Mouse (Mus musculus) layer of hippocampus, postnatal 25 days (tissue): ENCODE results near the gene Adam23. TPM values are rescaled to one million over a fixed set of nuclear protein-coding genes. Genes with fewer than 3 reads are reported as not detected.

ENCODE experiments used
- DNase-seq, 2 experiments: peaks; one replicate each; pipeline ENCODE4 v3.0.0; 2022; ENCODE audit warnings: mixed read lengths in 2 of 2, low spot score in 1 of 2; ENCODE audit errors: extremely low spot score in 1 of 2
- total RNA-seq, 2 experiments: library from RNA; stranded (reverse); gene quantifications; 2 replicates each; pipeline ENCODE4 v1.2.3; 2021

The Adam23 gene
- total RNA-seq = 100 to 1,000 TPM; 123 to 151 TPM

DNA sequence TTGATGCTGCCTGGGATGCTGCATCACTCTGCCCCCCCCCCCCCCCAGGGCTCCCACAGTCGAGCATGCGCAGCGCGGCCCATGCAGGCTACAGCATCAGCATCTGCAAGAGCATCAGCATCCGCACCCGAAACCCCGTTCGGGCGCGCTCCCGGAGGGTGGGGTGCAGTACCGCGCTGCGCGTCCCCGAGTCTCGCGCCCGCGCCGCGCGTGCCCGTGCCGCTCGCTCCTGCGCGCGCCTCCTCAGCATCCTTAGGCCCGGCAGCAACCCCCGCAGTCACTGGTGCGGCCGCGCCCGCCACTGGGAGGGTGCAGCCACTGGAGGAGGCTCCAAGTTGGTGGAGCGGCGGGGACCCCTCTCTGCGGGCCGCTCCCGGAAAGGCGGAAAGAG lies at the start of gene Adam23:
Adam23 (plus strand) TSS at position 236 of the 391 bp plus-strand sequence.
- peak; percentile 65 to 78 for DNase-seq

DNA sequence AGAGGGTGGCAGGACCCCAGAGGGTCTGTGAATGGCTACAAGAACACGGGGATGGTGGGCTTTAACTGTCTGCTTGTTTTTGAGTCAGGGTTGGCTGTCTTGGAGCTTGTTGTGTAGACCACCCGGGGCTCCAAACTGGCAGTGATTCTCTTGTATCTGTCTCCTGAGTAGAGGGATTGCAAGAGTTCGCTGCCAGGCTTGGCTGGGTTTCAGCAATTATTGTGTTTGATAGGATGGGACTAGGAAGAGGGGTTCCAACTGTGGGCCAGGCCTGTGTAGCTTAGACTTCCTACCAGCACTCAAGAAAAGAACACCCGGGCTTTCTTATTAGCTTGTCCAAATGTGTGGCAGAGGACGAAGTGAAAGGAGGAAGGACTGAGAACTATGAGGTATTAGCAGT lies 44.6 kb upstream of the Adam23 start:
- DNase-seq = no peak

DNA sequence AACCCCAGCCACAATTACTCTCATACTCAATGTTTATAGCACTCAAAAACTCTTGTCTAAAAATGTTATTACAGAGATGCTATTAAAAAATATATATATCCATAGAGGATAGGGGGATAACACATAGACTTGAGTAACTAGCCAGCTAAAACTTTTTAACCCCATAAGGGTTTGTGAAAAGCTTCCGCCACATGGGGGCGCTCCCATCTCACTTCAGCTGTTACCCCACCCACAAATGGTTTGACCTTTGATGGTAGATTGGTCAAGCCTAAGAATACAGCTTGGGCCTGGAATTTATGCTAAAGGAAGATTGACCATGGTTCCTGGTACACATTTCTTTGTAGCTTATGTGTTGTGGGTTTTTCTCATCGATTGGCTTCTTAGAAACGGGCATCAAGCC lies 42.1 kb upstream of the Adam23 start:
- peak; percentile 17 to 52 for DNase-seq

DNA sequence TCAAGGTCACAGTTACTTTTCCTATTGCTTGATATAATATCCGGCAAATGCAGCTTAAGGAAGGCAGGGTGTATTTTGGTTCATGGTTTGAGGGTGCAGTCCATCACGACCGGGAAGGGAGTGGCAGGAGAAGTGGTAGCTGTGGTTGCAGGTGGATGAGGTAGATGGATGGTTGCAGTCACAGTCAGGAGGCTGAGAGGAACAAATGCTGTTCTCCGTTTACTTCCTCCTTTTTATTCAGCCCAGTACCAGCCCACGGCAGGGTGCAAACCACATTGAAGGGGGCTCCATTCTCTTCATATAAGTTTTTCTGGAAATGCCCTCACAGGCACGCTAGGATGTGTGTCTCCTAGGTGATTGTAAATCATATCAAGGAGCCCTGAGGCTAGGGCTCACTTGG lies 37.3 kb upstream of the Adam23 start:
- no peak for DNase-seq

DNA sequence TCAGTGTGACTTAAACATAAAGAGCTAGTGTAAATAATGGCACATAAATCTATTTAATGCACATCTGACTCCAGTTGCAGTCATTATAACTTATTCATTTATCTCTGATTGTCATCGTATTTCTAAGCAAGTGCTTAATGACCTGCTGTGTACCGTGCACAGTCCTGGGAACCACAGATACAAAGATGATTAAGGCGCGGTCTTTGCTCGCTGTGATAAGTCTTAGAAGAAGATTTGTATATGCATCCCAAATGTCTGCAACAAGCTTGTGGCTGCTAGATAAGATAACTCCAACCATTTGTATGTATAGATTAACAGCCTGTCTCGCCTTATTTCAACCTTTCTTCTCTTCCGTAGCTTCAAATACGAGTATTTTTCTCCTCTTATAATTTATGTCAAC lies 27.2 kb upstream of the Adam23 start:
- no peak for DNase-seq

DNA sequence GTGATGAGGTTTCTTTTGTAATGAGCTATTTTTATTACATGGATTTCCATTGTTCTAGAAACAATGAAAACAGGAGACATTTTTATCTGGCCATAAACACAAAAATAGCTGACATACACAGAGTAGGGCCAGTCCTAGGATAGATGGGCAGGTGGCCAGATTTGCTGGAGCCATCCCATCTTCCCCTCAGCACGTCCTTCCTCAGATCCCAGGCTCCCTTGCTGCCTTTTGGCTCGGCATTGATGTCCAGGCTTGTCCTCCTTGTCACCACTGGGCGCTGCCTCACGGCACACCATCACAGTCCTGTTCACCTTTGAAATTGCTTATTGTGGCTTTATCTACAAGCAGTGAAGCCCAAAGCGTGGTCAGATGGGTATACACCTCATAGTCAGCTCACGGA lies 15.0 kb upstream of the Adam23 start:
- no peak for DNase-seq

DNA sequence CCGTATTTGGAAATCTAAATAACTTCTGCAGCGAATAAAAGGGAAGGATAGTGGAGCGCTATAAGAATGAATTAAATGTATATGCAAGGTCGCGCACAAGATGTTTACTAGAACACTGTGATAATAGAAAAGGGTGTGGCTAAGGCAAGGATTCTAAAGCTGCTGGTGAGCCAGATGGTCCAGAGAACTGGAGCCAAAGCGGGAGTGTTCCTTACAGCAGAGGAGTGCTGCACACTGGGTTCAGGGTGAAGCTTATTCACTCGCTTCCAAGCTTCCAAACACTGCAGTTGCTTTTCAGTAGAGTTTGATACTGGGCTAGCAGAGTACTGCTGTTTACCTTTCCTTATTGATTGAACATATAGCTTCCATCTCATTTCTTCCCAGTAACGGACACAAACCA lies 14.5 kb upstream of the Adam23 start:
- DNase-seq = no peak

DNA sequence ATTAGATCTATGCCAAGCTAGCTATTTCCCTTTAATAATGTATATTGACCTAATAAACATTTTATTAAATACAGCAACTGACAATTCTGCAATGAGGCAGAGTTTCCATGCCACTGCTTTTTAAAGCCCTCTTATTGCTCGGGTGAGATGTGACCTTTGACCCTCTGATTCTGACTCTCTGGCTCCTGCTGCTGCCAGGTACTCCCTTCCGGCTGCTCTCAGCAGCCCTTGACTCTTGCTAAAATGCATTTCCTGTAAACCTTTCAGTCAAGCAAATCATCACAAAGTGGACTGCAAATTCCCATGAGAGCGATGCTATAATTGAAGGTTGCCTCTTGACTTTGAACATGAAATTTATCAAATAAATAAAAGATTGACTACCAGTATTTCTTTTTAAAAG lies 13.8 kb upstream of the Adam23 start:
- DNase-seq = no peak

DNA sequence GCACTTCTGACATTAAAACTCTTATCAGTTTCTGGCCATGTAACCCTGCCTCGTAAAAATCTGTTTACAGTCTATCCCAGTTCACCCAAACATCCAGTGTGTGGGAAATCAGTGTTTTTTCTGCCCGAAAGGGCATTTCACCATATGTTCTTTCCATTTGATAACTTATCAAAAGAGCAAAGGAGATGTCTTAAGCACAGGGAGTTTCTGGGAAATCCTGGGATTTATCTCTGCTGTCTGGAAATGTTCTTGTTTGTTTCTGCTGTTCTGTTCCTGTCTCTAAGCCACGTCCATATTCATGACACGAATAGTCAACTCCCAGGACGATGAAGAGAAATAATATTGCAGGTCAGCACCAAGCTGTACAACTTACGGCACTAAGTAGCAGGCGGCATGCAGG lies 11.6 kb upstream of the Adam23 start:
- DNase-seq = no peak

DNA sequence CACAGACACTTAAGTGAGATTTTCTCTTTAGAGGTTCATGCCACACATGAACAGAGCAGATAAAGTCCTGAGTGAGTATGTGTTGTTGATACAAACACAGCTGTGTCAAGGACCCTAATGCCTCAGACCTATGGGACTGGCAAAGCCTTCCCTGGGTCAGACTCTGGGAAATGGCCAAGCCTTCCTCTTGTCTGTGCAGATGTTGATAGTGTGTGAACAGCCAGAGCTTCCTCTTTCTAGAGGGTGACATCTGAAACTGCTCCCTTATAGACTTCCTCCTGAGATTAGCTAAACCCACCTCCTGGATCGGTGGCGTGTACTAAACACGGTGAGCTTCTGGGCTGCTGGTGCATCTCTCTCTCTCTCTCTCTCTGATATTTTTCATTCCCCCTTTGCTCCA lies 8.2 kb upstream of the Adam23 start:
- DNase-seq = no peak

DNA sequence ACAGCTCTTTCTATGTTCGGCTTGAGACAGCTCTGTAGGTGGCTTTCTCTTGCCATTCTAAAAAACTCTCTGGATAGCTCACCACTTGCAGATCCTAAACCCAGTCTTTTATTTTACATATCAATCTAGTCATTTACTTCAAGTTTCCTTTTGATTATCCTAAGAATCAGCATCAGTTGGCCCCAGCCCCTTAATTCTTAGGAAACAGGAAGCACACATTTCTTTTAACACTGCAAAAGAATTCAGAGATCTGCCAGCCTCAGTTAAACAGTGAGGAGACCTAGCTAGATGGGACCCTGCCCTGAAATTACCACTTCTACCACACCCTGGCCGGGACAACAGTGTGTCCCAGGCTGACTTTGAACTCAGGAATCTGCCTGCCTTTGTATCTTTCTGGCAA lies 3.5 kb upstream of the Adam23 start:
- DNase-seq = no peak

DNA sequence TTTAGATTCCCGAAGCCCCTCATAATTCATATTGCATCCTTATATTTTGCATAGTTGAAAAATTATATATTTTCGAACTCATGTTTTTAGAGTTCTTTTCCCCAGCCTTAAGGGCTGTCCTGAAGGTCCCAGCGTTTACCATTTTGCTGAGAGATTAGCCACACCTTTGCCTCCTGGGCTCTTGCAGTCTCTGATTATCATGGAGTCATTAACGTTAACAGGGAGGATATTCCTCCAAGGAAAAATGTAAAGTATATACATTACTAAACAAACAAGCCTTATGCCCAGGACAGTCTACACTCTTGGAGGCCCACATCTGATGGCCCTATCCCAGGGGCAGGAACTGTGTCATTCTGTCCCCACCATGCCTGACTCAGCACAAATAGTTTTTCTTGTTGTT lies 3.1 kb upstream of the Adam23 start:
- no peak for DNase-seq

DNA sequence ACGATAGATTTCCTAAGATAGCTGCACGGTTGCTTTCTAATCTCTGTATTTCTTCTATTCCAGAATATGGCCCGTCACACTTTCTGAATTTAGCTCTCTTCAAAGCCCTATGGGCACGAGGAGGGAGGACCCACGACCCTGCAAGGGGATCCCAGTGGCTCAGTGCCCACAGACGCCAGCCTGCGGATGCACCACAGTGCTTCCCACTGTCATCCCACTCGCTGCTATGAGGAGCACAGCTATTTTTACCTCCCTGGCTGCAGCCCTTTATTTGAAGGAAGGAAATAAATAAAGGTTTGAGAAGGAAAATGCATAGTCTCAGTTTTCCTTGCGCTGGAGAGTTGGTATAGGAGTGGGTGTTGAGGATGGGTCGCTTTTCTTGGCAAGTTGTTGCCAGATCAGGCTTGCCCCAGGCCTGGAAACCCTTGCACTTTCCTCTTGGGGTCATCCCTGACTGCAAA lies 512 bp upstream of the Adam23 start:
- DNase-seq = peak; percentile 38 to 49

DNA sequence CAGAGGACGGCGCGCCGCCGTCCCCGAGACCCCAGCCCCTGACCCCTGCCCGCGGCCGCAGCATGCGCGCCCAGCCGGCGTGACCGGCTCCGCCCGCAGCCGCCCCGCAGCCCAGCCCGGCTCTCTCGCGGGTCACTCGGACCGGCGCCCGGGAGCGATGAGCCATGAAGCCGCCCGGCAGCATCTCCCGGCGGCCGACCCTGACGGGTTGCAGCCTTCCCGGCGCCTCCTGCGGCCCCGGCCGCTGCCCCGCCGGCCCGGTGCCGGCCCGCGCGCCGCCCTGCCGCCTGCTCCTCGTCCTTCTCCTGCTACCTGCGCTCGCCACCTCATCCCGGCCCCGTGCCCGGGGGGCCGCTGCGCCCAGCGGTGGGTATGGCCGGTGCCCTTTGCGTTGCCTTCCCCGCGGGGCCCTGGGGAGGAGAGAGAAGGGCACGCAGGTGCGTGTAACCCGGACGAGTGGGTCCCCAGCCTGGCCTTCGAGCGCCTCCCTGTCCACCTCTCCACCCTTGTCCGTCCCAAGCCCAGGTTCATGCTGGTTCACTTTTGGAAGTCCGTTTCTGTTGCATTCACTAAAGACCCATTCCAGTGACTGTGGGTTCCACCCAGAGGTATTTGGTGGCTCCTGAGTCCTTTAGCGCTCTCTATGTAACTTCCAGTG lies 485 bp downstream of the Adam23 start:
- peak; percentile 16 to 40 for DNase-seq

DNA sequence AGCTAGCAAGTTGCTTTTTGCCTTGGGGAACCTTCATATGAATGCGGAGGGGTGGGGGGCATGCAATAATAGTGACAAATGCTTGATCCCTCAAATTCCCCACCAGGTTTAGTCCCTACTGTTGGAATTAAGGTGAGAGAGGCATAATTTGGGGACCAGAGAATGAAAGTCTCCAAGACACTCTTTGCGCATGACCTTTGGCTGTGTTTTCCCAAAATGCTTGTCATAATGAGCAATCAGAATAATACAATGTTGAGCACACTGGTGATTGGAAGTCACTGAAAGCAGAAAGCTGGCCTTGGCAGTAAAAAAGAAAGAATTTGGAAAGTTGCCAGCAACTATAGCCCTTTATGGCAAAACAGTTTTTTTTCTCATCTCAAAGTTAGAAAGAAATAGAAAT lies 1.0 kb downstream of the Adam23 start:
- DNase-seq = no peak

DNA sequence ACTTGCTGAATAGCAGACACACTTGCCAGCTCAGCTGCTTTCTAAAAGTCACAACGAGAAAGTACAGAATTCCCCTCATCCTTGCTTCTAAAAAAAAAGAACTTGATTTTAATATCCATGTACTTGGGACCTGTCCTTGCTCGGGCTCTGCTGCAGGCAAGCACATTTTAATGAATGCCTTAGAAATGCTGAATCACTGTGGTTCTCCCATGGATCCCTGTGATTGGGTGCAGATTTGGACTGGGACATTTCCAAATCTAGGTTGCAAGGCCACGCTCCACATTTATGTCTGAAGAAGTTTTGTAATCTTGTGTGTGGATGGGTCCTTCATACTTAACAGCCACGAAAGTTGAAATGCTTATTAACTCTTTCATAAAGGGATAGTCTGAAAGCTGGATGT lies 4.4 kb downstream of the Adam23 start:
- no peak for DNase-seq

DNA sequence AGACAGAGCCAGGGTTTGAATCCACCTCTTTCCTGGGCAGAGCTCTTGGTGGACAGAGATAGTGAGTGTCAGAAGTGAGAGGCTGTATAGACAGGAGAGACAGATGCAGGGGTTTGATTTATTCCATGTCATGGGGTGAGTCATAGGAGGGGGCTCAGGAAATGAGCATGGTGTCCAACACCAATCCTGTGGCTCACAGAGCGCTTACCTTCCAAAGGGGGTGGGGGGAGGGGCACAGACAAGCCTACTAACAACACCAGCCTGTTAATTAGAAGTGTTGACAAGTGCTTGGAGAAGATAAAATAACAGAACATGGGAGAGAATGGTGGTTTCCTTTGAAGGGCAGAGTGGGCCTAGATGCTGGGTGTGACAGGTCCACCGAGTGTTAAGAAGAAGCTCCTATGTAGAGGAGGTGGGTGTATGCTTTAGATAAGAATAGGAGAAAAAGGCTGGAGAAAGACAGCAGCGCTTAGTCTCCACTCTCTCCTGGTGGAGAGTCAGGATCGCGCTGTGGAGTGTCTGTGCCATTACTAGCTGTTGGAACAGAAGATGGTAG lies 7.7 kb downstream of the Adam23 start:
- no peak for DNase-seq

DNA sequence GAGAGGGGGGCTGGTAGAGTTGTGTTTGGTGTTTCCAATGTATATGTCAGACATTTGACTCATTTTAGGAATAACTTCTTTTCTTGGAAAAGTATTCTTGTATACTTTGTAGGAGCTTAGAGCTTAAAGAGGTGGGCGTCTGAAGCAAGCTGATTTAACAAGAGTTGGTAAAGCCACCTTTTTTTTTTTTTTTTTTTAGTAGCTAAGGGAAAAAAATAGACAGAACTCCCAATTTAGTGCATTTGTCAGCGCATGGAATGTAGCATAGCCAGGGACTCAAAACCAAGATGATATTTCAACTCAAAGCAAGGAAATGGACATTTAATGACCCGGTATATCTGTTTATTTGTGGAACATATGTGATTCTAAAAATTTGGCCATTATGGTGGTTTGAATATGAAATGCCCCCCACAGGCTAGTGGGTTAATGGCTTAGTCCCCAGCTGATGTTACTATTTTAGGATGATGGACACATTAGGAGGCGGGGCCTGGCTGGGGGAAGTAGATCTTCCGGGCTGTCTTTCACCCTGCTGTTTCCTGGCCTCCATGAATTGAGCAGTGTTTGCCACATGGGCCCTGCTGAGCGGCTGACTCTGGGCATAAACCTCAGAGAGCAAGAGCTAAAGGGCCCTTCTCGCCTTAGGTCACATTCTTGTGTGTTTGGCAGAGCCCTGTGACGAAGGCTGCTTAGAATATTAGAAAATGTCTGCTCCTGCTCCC lies 12.3 kb downstream of the Adam23 start:
- DNase-seq = no peak

DNA sequence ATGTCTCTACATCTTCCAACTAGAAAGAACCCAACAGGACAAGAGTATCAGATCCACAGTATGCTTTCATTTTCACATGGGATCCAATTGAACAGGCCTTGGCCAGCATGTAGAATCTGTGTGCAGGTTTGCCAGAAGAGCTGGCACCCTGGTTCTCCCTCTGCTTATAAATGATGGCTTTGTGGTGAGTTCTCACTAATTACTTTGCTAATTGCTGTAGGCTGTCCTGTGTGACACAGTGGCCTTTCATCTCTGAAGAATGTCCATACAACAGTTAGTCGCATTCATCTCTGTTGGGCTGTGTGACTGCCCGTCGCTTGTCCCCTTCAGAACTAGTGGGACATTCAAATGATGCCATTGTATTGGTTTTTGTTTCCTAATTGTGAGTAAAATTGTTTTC lies 13.5 kb downstream of the Adam23 start:
- no peak for DNase-seq

DNA sequence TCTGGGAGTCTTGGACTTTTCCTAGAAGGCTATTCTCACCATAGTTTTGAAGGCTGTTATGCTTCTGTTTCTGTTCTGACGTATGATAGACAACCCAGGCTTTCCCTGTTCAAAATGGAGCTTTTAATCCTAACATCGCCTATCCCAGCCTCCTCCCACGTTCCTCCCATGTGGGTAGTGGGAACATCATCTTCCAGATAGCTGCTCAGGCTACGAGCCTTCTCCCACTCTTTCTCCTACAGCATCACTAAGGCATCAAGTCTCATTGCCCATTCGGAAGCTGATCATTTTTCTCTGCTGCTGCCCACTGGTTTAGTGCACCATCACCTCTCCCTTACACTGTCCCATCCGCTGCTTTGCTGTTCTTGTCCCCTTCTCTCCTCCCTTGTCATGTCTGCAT lies 14.2 kb downstream of the Adam23 start:
- DNase-seq = no peak

DNA sequence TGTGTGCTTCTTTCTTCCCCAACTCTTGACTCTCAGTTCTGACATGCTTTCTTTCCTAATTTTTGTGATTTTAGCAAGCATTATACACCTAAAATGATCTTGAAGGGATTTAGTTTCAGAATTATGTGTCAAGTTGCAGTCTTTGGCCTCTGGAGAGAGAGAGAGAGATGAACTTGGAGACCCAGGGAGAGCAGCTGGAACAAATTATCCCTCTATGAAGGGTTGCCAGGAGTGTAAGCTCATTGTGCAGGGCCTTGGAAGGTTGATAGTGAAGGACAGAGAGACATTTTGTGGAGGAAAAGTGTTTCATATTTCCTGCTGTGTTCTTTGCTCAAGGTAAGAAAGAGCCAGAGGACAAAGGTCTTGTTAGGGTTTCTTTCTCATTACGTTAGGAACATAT lies 18.8 kb downstream of the Adam23 start:
- DNase-seq = no peak

DNA sequence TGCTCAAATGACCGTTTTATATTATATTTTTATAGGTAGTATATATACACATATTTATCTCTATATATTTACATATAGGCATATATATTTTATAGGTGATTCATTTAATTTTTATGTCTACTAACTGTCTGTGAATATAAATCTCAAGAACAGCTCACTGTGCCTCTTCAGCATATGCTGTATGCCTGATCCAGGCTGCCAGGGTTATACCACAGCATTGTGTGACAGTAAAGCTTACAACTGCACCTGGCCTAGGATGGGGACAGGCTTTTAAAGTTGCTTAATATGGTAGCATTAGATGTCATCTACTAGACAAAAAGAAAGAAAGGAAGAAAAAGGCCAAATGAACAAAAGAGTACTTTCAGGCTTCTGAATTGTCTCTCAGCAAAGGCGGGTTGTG lies 27.6 kb downstream of the Adam23 start:
- no peak for DNase-seq
